Mouse (Mus musculus) liver, embryonic 13.5 days (tissue): ENCODE data around the gene Peli1. TPM values are rescaled to one million over a fixed set of nuclear protein-coding genes. Genes with fewer than 3 reads are reported as not detected.
A peak's percentile ranks its signal among the peaks of the same experiment; 100 is the strongest.

Source experiments
- ATAC-seq: fragments of 200-750 bp; cut with Nextera tagmentation; 2 replicates; pipeline ENCODE4 v1.8.0; 2017; ENCODE audit warnings: low read depth, mild to moderate bottlenecking, moderate number of reproducible peaks, moderate library complexity
- DNase-seq: peaks from one replicate; pipeline ENCODE4 v3.0.0; 2022
- H3K27ac ChIP-seq: fragments of 300-500 bp; sonication (generic); 2 replicates; pipeline ENCODE4 v1.5.1; 2015; ENCODE audit warnings: moderate library complexity, mild to moderate bottlenecking, inconsistent platforms
- H3K27me3 ChIP-seq: fragments of 300-500 bp; sonication (generic); 2 replicates; pipeline ENCODE4 v1.6.1; 2015; ENCODE audit warnings: mild to moderate bottlenecking, inconsistent platforms
- H3K36me3 ChIP-seq: fragments of 300-500 bp; sonication (generic); 2 replicates; pipeline ENCODE4 v1.6.1; 2015; ENCODE audit warnings: mild to moderate bottlenecking, inconsistent platforms
- H3K4me1 ChIP-seq: fragments of 300-500 bp; sonication (generic); replicated peaks from 2 replicates; pipeline ENCODE4 v1.6.1; 2015; ENCODE audit warnings: inconsistent platforms
- H3K4me2 ChIP-seq: fragments of 300-500 bp; sonication (generic); 2 replicates; pipeline ENCODE4 v1.6.1; 2015; ENCODE audit warnings: inconsistent platforms, mild to moderate bottlenecking, moderate library complexity
- H3K4me3 ChIP-seq: fragments of 300-500 bp; sonication (generic); replicated peaks from 2 replicates; pipeline ENCODE4 v1.5.1; 2015; ENCODE audit warnings: mild to moderate bottlenecking, inconsistent platforms
- H3K9ac ChIP-seq: fragments of 300-500 bp; sonication (generic); 2 replicates; pipeline ENCODE4 v1.6.1; 2015; ENCODE audit warnings: mild to moderate bottlenecking, inconsistent platforms
- H3K9me3 ChIP-seq: fragments of 300-500 bp; sonication (generic); replicated peaks from 2 replicates; pipeline ENCODE4 v1.6.1; 2016; ENCODE audit warnings: inconsistent platforms
- WGBS: fragments of 180-500 bp; shearing (Covaris S2); methylation state at CpG from one replicate; pipeline ENCODE4 v1.1.7; 2015; ENCODE audit not compliant: insufficient replicate concordance; 5-methylcytosine and 5-hydroxymethylcytosine counted together
- polyA plus RNA-seq: library from polyadenylated mRNA; unstranded; fragments of >200 nt; fragmentation: Nextera tagmentation; extraction: Ambion mirVana; gene quantifications from 2 replicates; pipeline ENCODE4 v1.2.1, GENCODE M21; 2015

Peli1 gene
- 10.5 and 12.0 TPM in 2 replicates for polyA plus RNA-seq

GRCm38 (mm10) chr11:21091067-21091427 lies at the start of gene Peli1:
Gene Peli1 (plus strand): TSS chr11:21091291.
- Histone ChIP-seq H3K4me1 (peaks cover 25% of the 10 kb centered on the region), H3K27ac (peak within 1 kb of the TSS; percentile 97), H3K9ac (peak within 1 kb of the TSS; percentile 98), H3K4me2 (peak within 1 kb of the TSS; percentile 85), H3K36me3 (no peaks in the 10 kb centered on the region), H3K4me3 (peak within 1 kb of the TSS; percentile 96), H3K9me3 (no peaks in the 10 kb centered on the region), H3K27me3 (peaks cover 5% of the 10 kb centered on the region; the same call in 1 of the 2 replicates)
- ATAC-seq = peak; percentile 99
- WGBS = under 1% methylated on average over 24 of the region's 24 CpGs
- peak; percentile 92 for DNase-seq

GRCm38 (mm10) chr11:21042590-21042989 lies 48.5 kb upstream of the Peli1 start:
- DNase-seq (no peak), ATAC-seq (peak; percentile 64)
- Histone ChIP-seq H3K4me2 (no peak overlapping the region), H3K9me3 (no peaks in the 10 kb centered on the region), H3K4me1 (no peaks in the 10 kb centered on the region), H3K9ac (no peak overlapping the region), H3K27ac (no peak overlapping the region), H3K27me3 (0 out of 2 replicates have a peak, but pooled peaks cover 4% of the 10 kb centered on the region), H3K36me3 (no peaks in the 10 kb centered on the region), H3K4me3 (no peak overlapping the region)
- WGBS = 36% methylated on average over 5 of the region's 5 CpGs

- no peak for DNase-seq
Observed at GRCm38 (mm10) chr11:21046188-21046587, 44.9 kb upstream of the Peli1 start.

GRCm38 (mm10) chr11:21047921-21048320 lies 43.2 kb upstream of the Peli1 start:
- no peak for ATAC-seq
- WGBS = 64% methylated on average over 2 of the region's 2 CpGs
- H3K4me1 ChIP-seq = no peaks in the 10 kb centered on the region
- no peak overlapping the region for H3K27ac ChIP-seq
- H3K9me3 ChIP-seq = no peaks in the 10 kb centered on the region
- H3K4me2 ChIP-seq = no peak overlapping the region
- H3K9ac ChIP-seq = no peak overlapping the region
- H3K27me3 ChIP-seq = 0 out of 2 replicates have a peak, but pooled peaks cover 4% of the 10 kb centered on the region
- no peak for DNase-seq
- H3K4me3 ChIP-seq = no peak overlapping the region
- H3K36me3 ChIP-seq = no peaks in the 10 kb centered on the region

More at GRCm38 (mm10) chr11:21046188-21046587, 44.9 kb upstream of the Peli1 start:
- Histone ChIP-seq H3K27me3 (0 out of 2 replicates have a peak, but pooled peaks cover 4% of the 10 kb centered on the region), H3K4me3 (no peak overlapping the region), H3K4me2 (no peak overlapping the region), H3K27ac (no peak overlapping the region), H3K9ac (no peak overlapping the region), H3K9me3 (no peaks in the 10 kb centered on the region), H3K4me1 (no peaks in the 10 kb centered on the region), H3K36me3 (no peaks in the 10 kb centered on the region)
- no peak for ATAC-seq
- 34% methylated on average over 2 of the region's 2 CpGs for WGBS

- Histone ChIP-seq H3K9ac (no peak overlapping the region), H3K36me3 (no peaks in the 10 kb centered on the region), H3K4me3 (no peak overlapping the region), H3K9me3 (no peaks in the 10 kb centered on the region), H3K4me2 (no peak overlapping the region), H3K27me3 (no peaks in the 10 kb centered on the region), H3K4me1 (no peaks in the 10 kb centered on the region), H3K27ac (no peak overlapping the region)
- DNase-seq (no peak), ATAC-seq (no peak)
- WGBS = 70% methylated on average over 9 of the region's 9 CpGs
Observed at GRCm38 (mm10) chr11:21051716-21052115, 39.4 kb upstream of the Peli1 start.

- Histone ChIP-seq H3K4me2 (no peak overlapping the region), H3K36me3 (no peaks in the 10 kb centered on the region), H3K27me3 (no peaks in the 10 kb centered on the region), H3K9me3 (no peaks in the 10 kb centered on the region), H3K9ac (no peak overlapping the region), H3K4me1 (no peaks in the 10 kb centered on the region), H3K4me3 (no peak overlapping the region), H3K27ac (no peak overlapping the region)
- DNase-seq (no peak), ATAC-seq (no peak)
Observed at GRCm38 (mm10) chr11:21054587-21054986, 36.5 kb upstream of the Peli1 start.

GRCm38 (mm10) chr11:21056109-21056850 lies 34.8 kb upstream of the Peli1 start:
- no peak for ATAC-seq
- H3K9ac ChIP-seq = no peak overlapping the region
- H3K9me3 ChIP-seq = no peaks in the 10 kb centered on the region
- no peaks in the 10 kb centered on the region for H3K27me3 ChIP-seq
- H3K4me2 ChIP-seq = no peak overlapping the region
- no peaks in the 10 kb centered on the region for H3K4me1 ChIP-seq
- no peak overlapping the region for H3K4me3 ChIP-seq
- no peak for DNase-seq
- 83% methylated on average over 13 of the region's 13 CpGs for WGBS
- H3K36me3 ChIP-seq = no peaks in the 10 kb centered on the region
- no peak overlapping the region for H3K27ac ChIP-seq

GRCm38 (mm10) chr11:21057511-21058414 lies 33.3 kb upstream of the Peli1 start:
- H3K4me1 ChIP-seq = no peaks in the 10 kb centered on the region
- no peaks in the 10 kb centered on the region for H3K9me3 ChIP-seq
- no peak for DNase-seq
- WGBS = 69% methylated on average over 17 of the region's 17 CpGs
- H3K27ac ChIP-seq = no peak overlapping the region
- peak overlapping the region; percentile 14; the same call in 1 of the 2 replicates for H3K4me2 ChIP-seq
- no peaks in the 10 kb centered on the region for H3K27me3 ChIP-seq
- H3K4me3 ChIP-seq = no peak overlapping the region
- ATAC-seq = no peak
- no peak overlapping the region for H3K9ac ChIP-seq
- H3K36me3 ChIP-seq = no peaks in the 10 kb centered on the region

GRCm38 (mm10) chr11:21058415-21058781 lies 32.7 kb upstream of the Peli1 start:
- no peaks in the 10 kb centered on the region for H3K27me3 ChIP-seq
- no peak overlapping the region for H3K4me3 ChIP-seq
- 62% methylated on average over 5 of the region's 5 CpGs for WGBS
- H3K4me1 ChIP-seq = no peaks in the 10 kb centered on the region
- H3K36me3 ChIP-seq = no peaks in the 10 kb centered on the region
- no peak for DNase-seq
- H3K9me3 ChIP-seq = no peaks in the 10 kb centered on the region
- H3K27ac ChIP-seq = no peak overlapping the region
- H3K9ac ChIP-seq = no peak overlapping the region
- no peak overlapping the region for H3K4me2 ChIP-seq
- ATAC-seq = no peak

GRCm38 (mm10) chr11:21060386-21061074 lies 30.6 kb upstream of the Peli1 start:
- no peaks in the 10 kb centered on the region for H3K9me3 ChIP-seq
- ATAC-seq (no peak), DNase-seq (no peak)
- H3K4me3 ChIP-seq = no peak overlapping the region
- H3K4me2 ChIP-seq = no peak overlapping the region
- no peaks in the 10 kb centered on the region for H3K36me3 ChIP-seq
- 69% methylated on average over 7 of the region's 7 CpGs for WGBS
- H3K9ac ChIP-seq = no peak overlapping the region
- no peaks in the 10 kb centered on the region for H3K4me1 ChIP-seq
- no peak overlapping the region for H3K27ac ChIP-seq
- no peaks in the 10 kb centered on the region; the same call in 1 of the 2 replicates for H3K27me3 ChIP-seq

GRCm38 (mm10) chr11:21061075-21061403 lies 30.1 kb upstream of the Peli1 start:
- Histone ChIP-seq H3K27me3 (no peaks in the 10 kb centered on the region; the same call in 1 of the 2 replicates), H3K9ac (no peak overlapping the region), H3K4me3 (no peak overlapping the region), H3K4me1 (no peaks in the 10 kb centered on the region), H3K4me2 (no peak overlapping the region), H3K36me3 (no peaks in the 10 kb centered on the region), H3K9me3 (no peaks in the 10 kb centered on the region), H3K27ac (no peak overlapping the region)
- DNase-seq (no peak), ATAC-seq (no peak)
- WGBS = 68% methylated on average over 8 of the region's 8 CpGs
